Mouse (Mus musculus): ENCODE measurements at regions not wholly inside any gene's neighbourhood (a gene's known extent, or its start where the extent isn't known, plus 50 kb on each side); places are given as distances from the start of the nearest gene placed in this dataset.

- H3K4me2 ChIP-seq (ENCODE audit: low read depth, low read length) = no peak overlapping the region
- H3K27ac ChIP-seq (ENCODE audit: low read depth) = no peak overlapping the region
- no peak for ATAC-seq
- no peak overlapping the region for H3K4me3 ChIP-seq (ENCODE audit: low read depth, low read length)
- H3K4me1 ChIP-seq (ENCODE audit: insufficient read depth) = no peaks in the 10 kb centered on the region
- 79% methylated on average over 5 of the region's 5 CpGs for WGBS (ENCODE audit: insufficient replicate concordance)
- no peak for TF ChIP-seq CTCF (IDR thresholded peaks at IDR 0.05; ENCODE audit: low read depth)
- TF ChIP-seq EP300 (IDR thresholded peaks at IDR 0.05; ENCODE audit: low read depth) = no peak
- DNase-seq = no peak
- no peaks in the 10 kb centered on the region for H3K27me3 ChIP-seq (ENCODE audit: insufficient read depth, low read length)
- H3K36me3 ChIP-seq (replicated peaks; ENCODE audit: insufficient read depth, low read length) = no peaks in the 10 kb centered on the region
- no peak overlapping the region for H3K9ac ChIP-seq (replicated peaks)
- H3K9me3 ChIP-seq (ENCODE audit: low read length) = no peaks in the 10 kb centered on the region
Measured at GRCm38 (mm10) chr3:143596011-143596683, 608.9 kb downstream of the Lmo4 start.

GRCm38 (mm10) chr3:143595081-143595480 is 609.9 kb downstream of the Lmo4 start:
- H3K4me1 ChIP-seq (ENCODE audit: insufficient read depth) = no peaks in the 10 kb centered on the region
- H3K27ac ChIP-seq (ENCODE audit: low read depth) = no peak overlapping the region
- no peak overlapping the region for H3K4me3 ChIP-seq (ENCODE audit: low read depth, low read length)
- WGBS (ENCODE audit: insufficient replicate concordance) = 77% methylated on average over 2 of the region's 2 CpGs
- H3K9me3 ChIP-seq (ENCODE audit: low read length) = no peaks in the 10 kb centered on the region
- no peaks in the 10 kb centered on the region for H3K36me3 ChIP-seq (replicated peaks; ENCODE audit: insufficient read depth, low read length)
- no peak for ATAC-seq
- no peak for DNase-seq
- H3K4me2 ChIP-seq (ENCODE audit: low read depth, low read length) = no peak overlapping the region
- H3K27me3 ChIP-seq (ENCODE audit: insufficient read depth, low read length) = no peaks in the 10 kb centered on the region
- TF ChIP-seq CTCF (IDR thresholded peaks at IDR 0.05; ENCODE audit: low read depth) (no peak), EP300 (IDR thresholded peaks at IDR 0.05; ENCODE audit: low read depth) (no peak)
- H3K9ac ChIP-seq (replicated peaks) = no peak overlapping the region

DNA sequence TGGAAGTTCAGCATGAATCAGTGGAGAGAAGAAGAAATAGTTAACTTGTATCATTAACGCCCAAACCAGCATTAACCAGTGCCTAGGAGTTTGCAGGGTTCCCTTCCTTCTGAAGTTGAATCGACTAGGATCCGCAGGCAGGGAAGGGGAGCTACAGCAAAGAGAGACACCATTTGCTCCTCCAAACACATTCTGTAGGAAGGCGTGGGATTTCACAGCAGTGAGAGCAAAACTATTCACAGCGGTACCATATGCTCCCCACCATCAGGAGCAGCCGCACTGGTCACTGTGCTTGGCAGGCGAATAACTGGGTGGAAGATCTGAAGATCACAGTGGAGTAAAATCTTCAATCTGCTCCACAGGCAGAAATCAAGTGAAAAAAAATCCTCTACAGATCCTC is 610.3 kb downstream of the Lmo4 start:
- TF ChIP-seq CTCF (IDR thresholded peaks at IDR 0.05; ENCODE audit: low read depth) (no peak), EP300 (IDR thresholded peaks at IDR 0.05; ENCODE audit: low read depth) (no peak)
- 65% methylated on average over 7 of the region's 7 CpGs for WGBS (ENCODE audit: insufficient replicate concordance)
- no peak overlapping the region for H3K4me2 ChIP-seq (ENCODE audit: low read depth, low read length)
- ATAC-seq (no peak), DNase-seq (no peak)
- no peak overlapping the region for H3K9ac ChIP-seq (replicated peaks)
- no peaks in the 10 kb centered on the region for H3K27me3 ChIP-seq (ENCODE audit: insufficient read depth, low read length)
- no peaks in the 10 kb centered on the region for H3K4me1 ChIP-seq (ENCODE audit: insufficient read depth)
- no peak overlapping the region for H3K4me3 ChIP-seq (ENCODE audit: low read depth, low read length)
- H3K27ac ChIP-seq (ENCODE audit: low read depth) = no peak overlapping the region
- no peaks in the 10 kb centered on the region for H3K9me3 ChIP-seq (ENCODE audit: low read length)
- H3K36me3 ChIP-seq (replicated peaks; ENCODE audit: insufficient read depth, low read length) = no peaks in the 10 kb centered on the region

GRCm38 (mm10) chr3:143586653-143587052 is 618.4 kb downstream of the Lmo4 start:
- Histone ChIP-seq H3K27me3 (ENCODE audit: insufficient read depth, low read length) (no peaks in the 10 kb centered on the region), H3K4me2 (ENCODE audit: low read depth, low read length) (no peak overlapping the region), H3K4me1 (ENCODE audit: insufficient read depth) (no peaks in the 10 kb centered on the region), H3K9me3 (ENCODE audit: low read length) (no peaks in the 10 kb centered on the region), H3K9ac (replicated peaks) (no peak overlapping the region), H3K4me3 (ENCODE audit: low read depth, low read length) (no peak overlapping the region), H3K36me3 (replicated peaks; ENCODE audit: insufficient read depth, low read length) (no peaks in the 10 kb centered on the region), H3K27ac (ENCODE audit: low read depth) (no peak overlapping the region)
- WGBS (ENCODE audit: insufficient replicate concordance) = 71% methylated on average over 5 of the region's 5 CpGs
- DNase-seq = no peak
- no peak for ATAC-seq
- TF ChIP-seq CTCF (IDR thresholded peaks at IDR 0.05; ENCODE audit: low read depth) (no peak), EP300 (IDR thresholded peaks at IDR 0.05; ENCODE audit: low read depth) (no peak)

DNA sequence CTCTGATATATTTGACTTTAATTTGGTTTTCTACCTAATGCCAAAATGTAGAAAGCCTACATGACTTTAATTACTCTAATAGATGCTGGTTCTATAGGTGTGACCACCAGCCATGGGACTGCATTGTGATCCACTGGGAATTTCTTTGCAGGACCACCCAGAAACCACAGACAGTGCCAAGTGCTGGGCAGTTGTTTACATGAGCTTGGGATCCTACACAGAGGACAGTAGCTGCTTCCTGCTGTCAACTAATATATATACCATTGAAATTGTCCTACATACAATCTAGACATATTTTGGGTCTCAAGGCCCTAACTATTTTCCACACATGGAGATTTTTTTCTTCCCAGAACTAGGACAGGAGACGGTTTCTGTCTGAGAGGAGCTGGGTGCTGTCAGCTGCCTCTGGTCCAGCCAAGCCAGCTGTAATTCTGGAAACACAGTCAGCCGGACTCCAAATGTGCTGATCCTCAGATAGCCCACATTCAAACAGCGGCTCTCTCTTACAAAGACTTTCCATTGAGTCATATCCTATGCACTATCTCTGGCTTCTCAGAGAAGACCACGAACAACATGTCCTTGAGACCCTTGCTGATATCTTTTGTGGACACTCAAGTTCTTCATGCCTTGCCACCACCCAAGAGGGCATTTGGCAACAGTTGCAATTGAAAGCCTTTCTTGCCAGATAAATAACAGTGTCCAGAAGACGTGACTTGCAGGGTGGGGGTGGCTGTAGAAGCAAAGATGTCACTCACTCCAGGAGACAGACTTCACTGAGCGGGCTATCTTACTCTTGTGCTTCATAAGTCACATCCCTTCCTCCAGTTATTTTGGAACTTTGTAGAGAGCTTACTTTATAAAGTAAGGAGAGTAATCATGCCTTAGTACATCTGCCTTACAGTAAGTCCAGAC is 620.1 kb downstream of the Lmo4 start:
- TF ChIP-seq CTCF (IDR thresholded peaks at IDR 0.05; ENCODE audit: low read depth) = no peak
- TF ChIP-seq EP300 (IDR thresholded peaks at IDR 0.05; ENCODE audit: low read depth) = peak; percentile 83
- Histone ChIP-seq H3K9ac (replicated peaks) (no peak overlapping the region), H3K36me3 (replicated peaks; ENCODE audit: insufficient read depth, low read length) (no peaks in the 10 kb centered on the region), H3K4me3 (ENCODE audit: low read depth, low read length) (no peak overlapping the region), H3K4me1 (ENCODE audit: insufficient read depth) (no peaks in the 10 kb centered on the region), H3K4me2 (ENCODE audit: low read depth, low read length) (no peak overlapping the region), H3K27me3 (ENCODE audit: insufficient read depth, low read length) (no peaks in the 10 kb centered on the region), H3K9me3 (ENCODE audit: low read length) (no peaks in the 10 kb centered on the region), H3K27ac (ENCODE audit: low read depth) (no peak overlapping the region)
- no peak for DNase-seq
- ATAC-seq = peak; percentile 64
- 50% methylated on average over 6 of the region's 6 CpGs for WGBS (ENCODE audit: insufficient replicate concordance)

DNA sequence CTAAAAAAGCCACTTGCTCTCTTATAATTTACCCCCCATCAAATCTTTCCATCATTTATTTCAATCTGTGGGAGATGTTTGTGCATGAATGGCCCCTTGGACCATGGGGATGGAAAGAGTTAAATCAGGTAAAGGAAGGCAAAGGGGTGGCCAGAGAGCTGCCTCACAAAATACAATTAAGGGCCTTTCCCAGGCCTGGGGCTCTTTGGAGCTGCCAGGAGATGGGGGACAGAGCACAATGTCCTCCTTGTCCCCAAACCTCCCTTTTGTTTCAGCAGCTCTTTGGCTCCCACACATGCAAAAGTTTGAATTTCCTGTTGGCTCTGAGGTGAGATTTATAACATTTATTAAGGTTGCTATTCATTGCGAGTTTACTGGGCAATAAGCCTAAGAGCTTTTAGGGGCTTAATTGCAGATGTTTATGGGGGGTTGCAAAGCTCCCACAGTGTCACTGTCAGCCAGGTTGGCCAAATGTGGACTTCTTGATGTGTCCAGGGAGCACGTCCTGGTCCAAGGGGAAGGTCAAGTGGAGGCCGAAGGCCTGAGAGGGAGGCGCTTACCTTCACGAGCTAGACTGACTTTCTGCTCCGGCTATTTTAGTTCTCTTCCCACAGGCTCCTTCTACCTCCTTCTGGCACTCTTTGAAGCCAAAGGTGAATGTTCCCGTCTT is 628.5 kb downstream of the Lmo4 start:
- H3K9ac ChIP-seq (replicated peaks) = no peak overlapping the region
- no peaks in the 10 kb centered on the region for H3K27me3 ChIP-seq (ENCODE audit: insufficient read depth, low read length)
- no peak overlapping the region for H3K4me2 ChIP-seq (ENCODE audit: low read depth, low read length)
- H3K4me1 ChIP-seq (ENCODE audit: insufficient read depth) = no peaks in the 10 kb centered on the region
- 71% methylated on average over 7 of the region's 7 CpGs for WGBS (ENCODE audit: insufficient replicate concordance)
- no peaks in the 10 kb centered on the region for H3K36me3 ChIP-seq (replicated peaks; ENCODE audit: insufficient read depth, low read length)
- no peak overlapping the region for H3K27ac ChIP-seq (ENCODE audit: low read depth)
- H3K4me3 ChIP-seq (ENCODE audit: low read depth, low read length) = no peak overlapping the region
- TF ChIP-seq EP300 (IDR thresholded peaks at IDR 0.05; ENCODE audit: low read depth) = no peak
- no peak for TF ChIP-seq CTCF (IDR thresholded peaks at IDR 0.05; ENCODE audit: low read depth)
- no peak for ATAC-seq
- no peak for DNase-seq
- no peaks in the 10 kb centered on the region for H3K9me3 ChIP-seq (ENCODE audit: low read length)

All from liver, postnatal 0 days (tissue).